Mouse (Mus musculus) liver, postnatal 0 days (tissue): Measurements from ENCODE around the gene Mta1. TPM values are rescaled to one million over a fixed set of nuclear protein-coding genes. Genes with fewer than 3 reads are reported as not detected.

Source experiments
- ATAC-seq: fragments of 200-750 bp; cut with Nextera tagmentation; 2 replicates; pipeline ENCODE4 v1.8.0; 2017; ENCODE audit warnings: mild to moderate bottlenecking, moderate library complexity
- DNase-seq: peaks from one replicate; pipeline ENCODE4 v3.0.0-alpha.2; 2016
- H3K27ac ChIP-seq: fragments of 300-500 bp; sonication (generic); 2 replicates; pipeline ENCODE4 v1.5.1; 2014; ENCODE audit warnings: antibody characterized with exemption, moderate library complexity, mild to moderate bottlenecking, low read depth
- H3K27me3 ChIP-seq: fragments of 300-500 bp; sonication (generic); 2 replicates; pipeline ENCODE4 v1.6.1; 2014; ENCODE audit warnings: low read length, control low read depth, mixed read lengths; ENCODE audit not compliant: insufficient read depth
- H3K36me3 ChIP-seq: fragments of 300-500 bp; sonication (generic); replicated peaks from 2 replicates; pipeline ENCODE4 v1.6.1; 2014; ENCODE audit warnings: mild to moderate bottlenecking, control low read depth, low read length, moderate library complexity, mixed read lengths; ENCODE audit not compliant: insufficient read depth
- H3K4me1 ChIP-seq: fragments of 300-500 bp; sonication (generic); 2 replicates; pipeline ENCODE4 v1.6.1; 2014; ENCODE audit warnings: antibody characterized with exemption, mild to moderate bottlenecking, control low read depth; ENCODE audit not compliant: insufficient read depth
- H3K4me2 ChIP-seq: fragments of 300-500 bp; sonication (generic); 2 replicates; pipeline ENCODE4 v1.6.1; 2014; ENCODE audit warnings: low read depth, mild to moderate bottlenecking, low read length, moderate library complexity, mixed read lengths
- H3K4me3 ChIP-seq: fragments of 300-500 bp; sonication (generic); 2 replicates; pipeline ENCODE4 v1.5.1; 2014; ENCODE audit warnings: low read depth, low read length
- H3K9ac ChIP-seq: fragments of 300-500 bp; sonication (generic); replicated peaks from 2 replicates; pipeline ENCODE4 v1.6.1; 2014; ENCODE audit warnings: mild to moderate bottlenecking, moderate library complexity
- H3K9me3 ChIP-seq: fragments of 300-500 bp; sonication (generic); 2 replicates; pipeline ENCODE4 v1.6.1; 2016; ENCODE audit warnings: mild to moderate bottlenecking, control low read depth, low read length, mixed read lengths
- CTCF ChIP-seq: sonication (generic); IDR thresholded peaks from 2 replicates; pipeline ENCODE4 v1.5.1; 2016; ENCODE audit warnings: antibody characterized with exemption, low read depth
- EP300 ChIP-seq: IDR thresholded peaks from 2 replicates; pipeline ENCODE4 v1.6.1; 2016; ENCODE audit warnings: antibody characterized with exemption, low read depth, mild to moderate bottlenecking
- WGBS: fragments of 180-500 bp; shearing (Covaris S2); extraction: QIAGEN DNeasy Blood & Tissue Kit; methylation state at CpG from one replicate; pipeline ENCODE4 v1.1.7; 2014; ENCODE audit not compliant: insufficient replicate concordance; 5-methylcytosine and 5-hydroxymethylcytosine counted together
- polyA plus RNA-seq: library from polyadenylated mRNA; unstranded; fragments of >200 nt; fragmentation: Nextera tagmentation; extraction: Ambion mirVana; gene quantifications from 2 replicates; pipeline ENCODE4 v1.2.1, GENCODE M21; 2015

Mta1 gene
- polyA plus RNA-seq, 1 experiment from 2014 or later: 3.9 TPM

DNA sequence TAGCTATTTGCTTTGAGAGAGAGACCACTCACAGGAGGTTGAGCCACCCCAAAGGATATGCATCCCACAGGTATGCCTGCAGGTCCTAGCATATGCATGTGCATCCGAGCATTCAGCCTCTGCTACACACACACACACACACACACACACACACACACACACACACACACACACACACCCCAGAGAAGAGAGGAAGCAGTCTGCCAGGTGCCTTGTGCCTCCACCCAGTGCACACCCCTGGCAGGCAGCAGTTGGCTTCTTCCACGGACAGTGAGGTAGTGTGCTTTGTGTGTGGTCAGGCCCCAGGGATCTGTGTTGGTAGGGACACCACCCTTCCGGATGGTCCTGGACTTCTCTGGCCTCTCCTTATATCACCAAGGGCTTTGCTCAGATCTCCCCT is 51.8 kb downstream of the Mta1 start:
- TF ChIP-seq EP300: no peak
- no peak for TF ChIP-seq CTCF
- Histone ChIP-seq H3K9me3 (no peaks in the 10 kb centered on the region), H3K36me3 (no peaks in the 10 kb centered on the region), H3K4me3 (no peak overlapping the region), H3K27me3 (peaks cover 20% of the 10 kb centered on the region), H3K4me2 (no peak overlapping the region), H3K27ac (no peak overlapping the region), H3K9ac (no peak overlapping the region), H3K4me1 (peaks cover 41% of the 10 kb centered on the region)
- ATAC-seq: no peak
- no peak for DNase-seq
- WGBS: 52% methylated on average over 3 of the region's 3 CpGs

DNA sequence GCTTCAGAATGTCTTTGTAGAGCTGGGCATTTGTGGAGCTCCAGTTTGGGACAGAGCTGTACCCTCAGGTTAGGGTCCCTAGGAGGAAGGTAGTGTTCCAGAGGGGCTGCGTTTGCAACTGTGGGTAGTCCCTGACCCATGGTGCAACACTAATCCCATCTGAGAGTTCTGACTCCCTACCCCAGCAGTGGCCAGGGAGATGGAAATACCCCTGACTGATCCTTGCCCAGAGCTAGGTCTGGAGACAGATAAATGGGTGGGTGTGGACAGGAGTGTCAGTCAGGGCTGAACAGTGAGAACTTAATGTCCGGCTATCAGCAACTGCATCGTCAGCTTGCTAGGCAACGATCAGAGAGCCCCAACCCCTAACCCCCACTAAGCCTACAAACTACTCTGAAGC is 52.5 kb downstream of the Mta1 start:
- Histone ChIP-seq H3K27me3 (peaks cover 20% of the 10 kb centered on the region), H3K36me3 (no peaks in the 10 kb centered on the region), H3K9ac (no peak overlapping the region), H3K27ac (no peak overlapping the region), H3K4me3 (no peak overlapping the region), H3K4me2 (no peak overlapping the region), H3K9me3 (no peaks in the 10 kb centered on the region), H3K4me1 (peaks cover 48% of the 10 kb centered on the region)
- ATAC-seq (no peak), DNase-seq (no peak)
- WGBS: 40% methylated on average over 4 of the region's 4 CpGs
- no peak for TF ChIP-seq CTCF
- TF ChIP-seq EP300: no peak

DNA sequence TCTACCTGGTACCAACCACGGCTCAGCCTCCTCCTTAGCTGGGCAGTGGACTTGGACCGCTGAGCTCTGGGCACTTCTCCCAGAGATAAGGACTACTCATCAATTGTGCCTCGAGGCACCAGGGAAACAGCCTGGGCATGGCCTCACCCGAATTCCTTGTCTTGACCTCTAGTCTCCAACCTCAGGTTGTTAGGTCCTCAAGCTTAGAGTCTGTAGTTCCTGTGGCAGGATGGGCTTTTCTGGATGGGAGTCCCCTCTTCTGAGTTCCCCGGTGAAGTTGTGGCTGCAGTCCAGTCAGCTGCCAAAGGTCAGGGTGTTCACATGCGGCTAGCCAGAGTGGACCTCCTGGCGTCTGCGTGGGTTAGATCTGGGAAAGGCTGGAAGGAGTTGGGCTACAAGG is 53.0 kb downstream of the Mta1 start:
- peak overlapping the region; percentile 50; the same call in 1 of the 2 replicates for H3K4me3 ChIP-seq
- 0 out of 2 replicates have a peak overlapping the region, but pooled peaks have one; percentile 75 for H3K4me2 ChIP-seq
- DNase-seq (no peak), ATAC-seq (no peak)
- no peaks in the 10 kb centered on the region for H3K9me3 ChIP-seq
- peaks cover 49% of the 10 kb centered on the region for H3K4me1 ChIP-seq
- H3K9ac ChIP-seq: no peak overlapping the region
- 41% methylated on average over 8 of the region's 8 CpGs for WGBS
- H3K27ac ChIP-seq: no peak overlapping the region
- H3K36me3 ChIP-seq: no peaks in the 10 kb centered on the region
- no peak for TF ChIP-seq EP300
- no peak for TF ChIP-seq CTCF
- peaks cover 20% of the 10 kb centered on the region for H3K27me3 ChIP-seq

- Histone ChIP-seq H3K4me2 (peak overlapping the region; percentile 75), H3K4me3 (peak overlapping the region; percentile 50), H3K4me1 (peaks cover 46% of the 10 kb centered on the region), H3K9me3 (no peaks in the 10 kb centered on the region), H3K9ac (peak overlapping the region; percentile 58), H3K27ac (no peak overlapping the region), H3K27me3 (peaks cover 18% of the 10 kb centered on the region), H3K36me3 (no peaks in the 10 kb centered on the region)
- ATAC-seq: no peak
- under 1% methylated on average over 36 of the region's 36 CpGs for WGBS
- TF ChIP-seq EP300 (no peak), CTCF (no peak)
- DNase-seq: peak; percentile 62
Measured at GRCm38 (mm10) chr12:113151661-113152271, 53.7 kb downstream of the Mta1 start.

DNA sequence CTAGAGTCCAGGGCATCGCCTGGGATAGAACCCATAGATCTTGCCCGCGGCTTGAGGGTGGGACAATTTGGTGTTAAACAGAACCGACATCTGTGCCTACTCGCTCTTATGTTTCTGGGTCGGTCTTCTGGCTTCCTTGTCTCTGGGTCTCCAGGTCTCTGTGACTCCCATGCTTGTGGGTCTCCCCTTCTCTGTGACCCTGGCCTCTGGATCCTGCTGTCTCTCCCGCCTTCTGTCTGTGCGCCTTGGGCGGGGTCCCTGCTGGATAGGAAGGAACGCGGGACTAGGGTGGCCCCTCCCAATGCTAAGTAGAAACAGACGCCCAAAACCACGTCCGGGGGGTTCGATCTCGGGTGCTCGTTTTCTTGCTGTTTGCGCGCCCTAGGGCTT is 54.2 kb downstream of the Mta1 start:
- no peaks in the 10 kb centered on the region for H3K9me3 ChIP-seq
- H3K27ac ChIP-seq: no peak overlapping the region
- peak overlapping the region; percentile 50 for H3K4me3 ChIP-seq
- H3K4me2 ChIP-seq: peak overlapping the region; percentile 75
- peak overlapping the region; percentile 58 for H3K9ac ChIP-seq
- TF ChIP-seq CTCF: no peak
- TF ChIP-seq EP300: no peak
- peaks cover 47% of the 10 kb centered on the region for H3K4me1 ChIP-seq
- WGBS: 11% methylated on average over 19 of the region's 19 CpGs
- no peak for ATAC-seq
- DNase-seq: no peak
- no peaks in the 10 kb centered on the region for H3K36me3 ChIP-seq
- H3K27me3 ChIP-seq: peaks cover 17% of the 10 kb centered on the region

DNA sequence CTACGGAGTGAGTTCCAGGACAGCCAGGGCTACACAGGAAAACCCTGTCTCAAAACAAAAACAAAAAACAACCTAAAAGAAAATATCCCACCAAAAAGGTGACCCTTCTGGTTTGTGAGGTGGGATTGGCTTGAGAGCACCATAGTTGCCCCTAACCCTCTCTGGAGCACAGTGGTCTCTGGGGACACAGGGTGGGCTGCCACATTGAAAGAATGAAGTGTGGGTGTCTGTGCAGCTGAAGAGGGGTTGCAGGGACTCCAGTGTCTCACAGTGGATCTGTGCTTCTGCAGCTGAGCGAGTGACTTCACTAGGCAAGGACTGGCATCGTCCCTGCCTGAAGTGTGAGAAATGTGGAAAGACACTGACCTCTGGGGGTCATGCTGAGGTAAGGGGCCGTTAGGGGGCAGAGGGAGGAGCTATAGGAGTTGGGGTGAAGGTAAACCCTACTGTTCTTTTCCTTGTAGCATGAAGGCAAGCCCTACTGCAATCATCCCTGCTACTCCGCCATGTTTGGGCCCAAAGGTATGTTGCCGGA is 55.0 kb downstream of the Mta1 start:
- no peak overlapping the region for H3K9ac ChIP-seq
- H3K4me3 ChIP-seq: peak overlapping the region; percentile 50
- DNase-seq (no peak), ATAC-seq (no peak)
- peak overlapping the region; percentile 75; the same call in 1 of the 2 replicates for H3K4me2 ChIP-seq
- H3K4me1 ChIP-seq: peaks cover 42% of the 10 kb centered on the region
- H3K27me3 ChIP-seq: peaks cover 17% of the 10 kb centered on the region
- H3K27ac ChIP-seq: no peak overlapping the region
- TF ChIP-seq EP300 (no peak), CTCF (no peak)
- H3K9me3 ChIP-seq: no peaks in the 10 kb centered on the region
- 69% methylated on average over 6 of the region's 6 CpGs for WGBS
- H3K36me3 ChIP-seq: no peaks in the 10 kb centered on the region
